Mouse (Mus musculus) hindbrain, postnatal 0 days (tissue): ENCODE measurements around the gene Tmem231. TPM values are rescaled to one million over a fixed set of nuclear protein-coding genes. Genes with fewer than 3 reads are reported as not detected.

ENCODE experiments used
- ATAC-seq: fragments of 200-750 bp; cut with Nextera tagmentation; 2 replicates; pipeline ENCODE4 v1.8.0; 2017; ENCODE audit warnings: mild to moderate bottlenecking, moderate TSS enrichment, moderate library complexity
- DNase-seq: peaks from one replicate; pipeline ENCODE4 v3.0.0-alpha.2; 2015; ENCODE audit warnings: low spot score
- H3K27ac ChIP-seq: fragments of 300-500 bp; sonication (generic); 2 replicates; pipeline ENCODE4 v1.5.1; 2014; ENCODE audit warnings: mild to moderate bottlenecking
- H3K27me3 ChIP-seq: fragments of 300-500 bp; sonication (generic); 2 replicates; pipeline ENCODE4 v1.6.1; 2014; ENCODE audit warnings: low read length, mixed read lengths; ENCODE audit not compliant: insufficient read depth
- H3K36me3 ChIP-seq: fragments of 300-500 bp; sonication (generic); 2 replicates; pipeline ENCODE4 v1.6.1; 2014; ENCODE audit warnings: low read length, mixed read lengths; ENCODE audit not compliant: insufficient read depth
- H3K4me1 ChIP-seq: fragments of 300-500 bp; sonication (generic); 2 replicates; pipeline ENCODE4 v1.6.1; 2014; ENCODE audit warnings: antibody characterized with exemption, low read length, mixed read lengths; ENCODE audit not compliant: insufficient read depth
- H3K4me2 ChIP-seq: fragments of 300-500 bp; sonication (generic); 2 replicates; pipeline ENCODE4 v1.6.1; 2014; ENCODE audit warnings: low read depth, mild to moderate bottlenecking, low read length, moderate library complexity, mixed read lengths
- H3K4me3 ChIP-seq: fragments of 300-500 bp; sonication (generic); 2 replicates; pipeline ENCODE4 v1.5.1; 2014; ENCODE audit warnings: low read length
- H3K9ac ChIP-seq: fragments of 300-500 bp; sonication (generic); replicated peaks from 2 replicates; pipeline ENCODE4 v1.6.1; 2014; ENCODE audit warnings: mild to moderate bottlenecking, low read length, moderate library complexity, mixed read lengths
- H3K9me3 ChIP-seq: fragments of 300-500 bp; sonication (generic); 2 replicates; pipeline ENCODE4 v1.6.1; 2016; ENCODE audit warnings: low read length, mixed read lengths
- CTCF ChIP-seq: IDR thresholded peaks from 2 replicates; pipeline ENCODE4 v1.5.1; 2016; ENCODE audit warnings: antibody characterized with exemption, control low read depth, low read depth
- WGBS: fragments of 180-500 bp; shearing (Covaris S2); extraction: QIAGEN DNeasy Blood & Tissue Kit; methylation state at CpG from one replicate; pipeline ENCODE4 v1.1.7; 2014; 5-methylcytosine and 5-hydroxymethylcytosine counted together
- polyA plus RNA-seq: library from polyadenylated mRNA; unstranded; fragments of >200 nt; fragmentation: Nextera tagmentation; extraction: Ambion mirVana; gene quantifications from 2 replicates; pipeline ENCODE4 v1.2.1, GENCODE M21; 2015
- total RNA-seq: library from RNA; depleted of rRNA; stranded (reverse); fragments of >200 nt; gene quantifications from 2 replicates; pipeline ENCODE4 v1.2.3, GENCODE M21; 2014; rRNA removed

The Tmem231 gene
- total and polyA plus RNA-seq, 2 experiments from 2014 or later = 14.4 to 15.5 TPM

GRCm38 (mm10) chr8:111868664-111869063 lies 65.0 kb downstream of the Tmem231 start:
- Histone ChIP-seq H3K9ac (no peak overlapping the region), H3K27ac (no peak overlapping the region), H3K4me1 (no peaks in the 10 kb centered on the region), H3K27me3 (no peaks in the 10 kb centered on the region), H3K4me3 (no peak overlapping the region), H3K4me2 (no peak overlapping the region), H3K9me3 (no peaks in the 10 kb centered on the region), H3K36me3 (no peaks in the 10 kb centered on the region)
- no peak for TF ChIP-seq CTCF
- 63% methylated on average over 2 of the region's 2 CpGs for WGBS
- ATAC-seq (no peak), DNase-seq (no peak)

- Histone ChIP-seq H3K27ac (no peak overlapping the region), H3K9ac (no peak overlapping the region), H3K4me3 (no peak overlapping the region), H3K27me3 (no peaks in the 10 kb centered on the region), H3K4me1 (no peaks in the 10 kb centered on the region), H3K4me2 (no peak overlapping the region), H3K36me3 (no peaks in the 10 kb centered on the region), H3K9me3 (no peaks in the 10 kb centered on the region)
- TF ChIP-seq CTCF = no peak
- DNase-seq (no peak), ATAC-seq (no peak)
- WGBS = 91% methylated on average over 6 of the region's 6 CpGs
These were observed 67.8 kb downstream of the Tmem231 start for GRCm38 (mm10) chr8:111865857-111866256.

- H3K4me1 ChIP-seq = no peaks in the 10 kb centered on the region
- no peak for DNase-seq
- no peak for ATAC-seq
- H3K27ac ChIP-seq = no peak overlapping the region
- H3K9me3 ChIP-seq = no peaks in the 10 kb centered on the region
- WGBS = 96% methylated on average over 8 of the region's 8 CpGs
- TF ChIP-seq CTCF = no peak
- no peak overlapping the region for H3K4me2 ChIP-seq
- no peak overlapping the region for H3K9ac ChIP-seq
- no peak overlapping the region for H3K4me3 ChIP-seq
- no peaks in the 10 kb centered on the region for H3K36me3 ChIP-seq
- no peaks in the 10 kb centered on the region for H3K27me3 ChIP-seq
These were observed 68.4 kb downstream of the Tmem231 start for GRCm38 (mm10) chr8:111865130-111865852.

GRCm38 (mm10) chr8:111864648-111865047 lies 69.0 kb downstream of the Tmem231 start:
- H3K9me3 ChIP-seq = no peaks in the 10 kb centered on the region
- ATAC-seq = no peak

GRCm38 (mm10) chr8:111863280-111863679 lies 70.4 kb downstream of the Tmem231 start:
- Histone ChIP-seq H3K9ac (no peak overlapping the region), H3K9me3 (no peaks in the 10 kb centered on the region), H3K27me3 (no peaks in the 10 kb centered on the region), H3K4me3 (no peak overlapping the region), H3K4me1 (no peaks in the 10 kb centered on the region), H3K36me3 (no peaks in the 10 kb centered on the region), H3K4me2 (no peak overlapping the region), H3K27ac (no peak overlapping the region)
- WGBS = 89% methylated on average over 4 of the region's 4 CpGs
- DNase-seq (no peak), ATAC-seq (no peak)
- TF ChIP-seq CTCF = no peak

More at GRCm38 (mm10) chr8:111864648-111865047, 69.0 kb downstream of the Tmem231 start:
- WGBS = 92% methylated on average over 8 of the region's 8 CpGs
- DNase-seq = no peak
- TF ChIP-seq CTCF = no peak
- Histone ChIP-seq H3K36me3 (no peaks in the 10 kb centered on the region), H3K27me3 (no peaks in the 10 kb centered on the region), H3K9ac (no peak overlapping the region), H3K27ac (no peak overlapping the region), H3K4me2 (no peak overlapping the region), H3K4me3 (no peak overlapping the region), H3K4me1 (no peaks in the 10 kb centered on the region)

Other genes with a start within 250 kb of the Tmem231 start
- not detected in 2 replicates for gene Ctrb1, start 242.9 kb downstream of the Tmem231 start, total RNA-seq
- not detected in 2 replicates for gene Ctrb1, start 242.9 kb downstream of the Tmem231 start, polyA plus RNA-seq
- gene Bcar1, start 190.1 kb downstream of the Tmem231 start, total RNA-seq = 93.6 and 100 TPM in 2 replicates
- 42.6 and 48.8 TPM in 2 replicates for gene Bcar1, start 190.1 kb downstream of the Tmem231 start, polyA plus RNA-seq
- 24.9 and 26.5 TPM in 2 replicates for gene Cfdp1, start 79.6 kb downstream of the Tmem231 start, total RNA-seq
- gene Cfdp1, start 79.6 kb downstream of the Tmem231 start, polyA plus RNA-seq = 170 and 180 TPM in 2 replicates
- 3.2 and 3.5 TPM in 2 replicates for gene Tmem170, start 57.1 kb downstream of the Tmem231 start, total RNA-seq
- gene Tmem170, start 57.1 kb downstream of the Tmem231 start, polyA plus RNA-seq = 2.3 and 3.0 TPM in 2 replicates
- 2.4 and 4.2 TPM in 2 replicates for gene Chst5, start 23.4 kb downstream of the Tmem231 start, total RNA-seq
- 3.2 and 3.8 TPM in 2 replicates for gene Chst5, start 23.4 kb downstream of the Tmem231 start, polyA plus RNA-seq
- 86.2 and 99.4 TPM in 2 replicates for gene Gabarapl2, start 6.8 kb upstream of the Tmem231 start, total RNA-seq
- gene Gabarapl2, start 6.8 kb upstream of the Tmem231 start, polyA plus RNA-seq = 461 and 465 TPM in 2 replicates
- 3.8 and 4.5 TPM in 2 replicates for gene Adat1, start 58.4 kb upstream of the Tmem231 start, total RNA-seq
- 4.7 and 4.9 TPM in 2 replicates for gene Adat1, start 58.4 kb upstream of the Tmem231 start, polyA plus RNA-seq
- gene Kars, start 77.4 kb upstream of the Tmem231 start, total RNA-seq = 106 and 107 TPM in 2 replicates
- 158 and 162 TPM in 2 replicates for gene Kars, start 77.4 kb upstream of the Tmem231 start, polyA plus RNA-seq
- 48.8 and 51.1 TPM in 2 replicates for gene Terf2ip, start 77.5 kb upstream of the Tmem231 start, total RNA-seq
- 56.0 and 60.8 TPM in 2 replicates for gene Terf2ip, start 77.5 kb upstream of the Tmem231 start, polyA plus RNA-seq
- gene Gm6793, start 81.2 kb upstream of the Tmem231 start, total RNA-seq = not detected in 2 replicates
- gene Gm6793, start 81.2 kb upstream of the Tmem231 start, polyA plus RNA-seq = 0.70 and 0.91 TPM in 2 replicates